Mouse (Mus musculus): ENCODE data around the gene Zbtb48. TPM values are rescaled to one million over a fixed set of nuclear protein-coding genes. Genes with fewer than 3 reads are reported as not detected.

The Zbtb48 gene
- polyA plus RNA-seq, 1 experiment from 2014 or later, result 14.4 TPM

DNA sequence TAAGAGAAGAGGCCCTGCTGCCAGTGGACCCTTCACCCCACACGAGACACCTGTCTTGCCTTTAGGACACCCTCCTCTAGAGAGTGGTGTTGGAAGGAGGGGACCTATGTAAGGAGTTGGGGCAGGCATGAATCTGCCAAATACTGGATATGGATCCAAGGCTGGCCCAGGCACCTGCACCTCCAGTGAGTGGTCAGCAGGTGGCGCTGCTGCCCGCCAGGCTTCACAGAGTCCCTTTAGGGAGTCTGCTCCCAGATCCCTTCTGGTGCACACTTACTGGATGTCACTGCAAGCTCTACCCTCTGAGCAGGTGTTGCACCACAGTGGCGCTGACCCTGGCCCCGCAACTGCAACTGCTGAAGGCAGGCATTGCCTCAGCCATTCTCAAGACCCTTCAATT is 46.1 kb downstream of the Zbtb48 start:
- H3K36me3 ChIP-seq (ENCODE audit: insufficient read depth, low read length), result peaks cover 23% of the 10 kb centered on the region
- 13% methylated on average over 5 of the region's 5 CpGs for WGBS
- ATAC-seq (replicated peaks; ENCODE audit: low FRiP score, low read depth), result peak; percentile 40

DNA sequence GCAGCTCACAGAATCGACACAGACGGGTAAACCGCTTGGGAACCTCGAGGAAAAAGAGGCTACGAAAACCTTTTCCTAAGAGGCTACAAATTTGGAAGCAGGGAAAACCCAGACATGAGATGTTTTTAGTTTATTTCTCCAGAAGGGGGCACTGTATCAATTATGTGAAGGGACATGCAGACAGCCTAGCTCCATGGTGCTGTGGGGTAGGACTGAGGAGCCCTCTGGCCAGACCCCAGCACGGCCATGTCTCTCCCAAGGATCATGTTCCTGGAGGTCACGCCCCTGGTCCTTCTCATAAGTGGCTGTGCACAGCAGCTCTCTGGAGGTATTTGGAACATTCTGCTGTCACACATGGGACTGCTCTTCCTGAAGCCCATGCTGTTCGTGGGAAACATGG is 46.8 kb downstream of the Zbtb48 start:
- Histone ChIP-seq H3K36me3 (ENCODE audit: insufficient read depth, low read length) (peaks cover 23% of the 10 kb centered on the region), H3K4me1 (replicated peaks; ENCODE audit: insufficient read depth, low read length) (peaks cover 4% of the 10 kb centered on the region; the same call in 1 of the 2 replicates), H3K9ac (ENCODE audit: low read depth, low read length) (no peak overlapping the region), H3K27me3 (ENCODE audit: insufficient read depth, low read length) (no peaks in the 10 kb centered on the region), H3K9me3 (replicated peaks; ENCODE audit: low read length) (no peaks in the 10 kb centered on the region), H3K27ac (no peak overlapping the region), H3K4me2 (ENCODE audit: low read length) (no peak overlapping the region), H3K4me3 (replicated peaks; ENCODE audit: low read depth, low read length) (no peak overlapping the region)
- 69% methylated on average over 8 of the region's 8 CpGs for WGBS
- ATAC-seq (replicated peaks; ENCODE audit: low FRiP score, low read depth) (no peak), DNase-seq (ENCODE audit: low spot score) (no peak)
- peak; percentile 46 for TF ChIP-seq CTCF (IDR thresholded peaks at IDR 0.05; ENCODE audit: low read depth)

More for the DNA sequence above, 46.1 kb downstream of the Zbtb48 start:
- DNase-seq (ENCODE audit: low spot score), result peak; percentile 86
- no peak overlapping the region for H3K9ac ChIP-seq (ENCODE audit: low read depth, low read length)
- no peak overlapping the region for H3K4me2 ChIP-seq (ENCODE audit: low read length)
- H3K27me3 ChIP-seq (ENCODE audit: insufficient read depth, low read length), result no peaks in the 10 kb centered on the region
- peak; percentile 98 for TF ChIP-seq CTCF (IDR thresholded peaks at IDR 0.05; ENCODE audit: low read depth)
- no peak overlapping the region for H3K4me3 ChIP-seq (replicated peaks; ENCODE audit: low read depth, low read length)
- H3K4me1 ChIP-seq (replicated peaks; ENCODE audit: insufficient read depth, low read length), result peaks cover 5% of the 10 kb centered on the region; the same call in 1 of the 2 replicates
- no peak overlapping the region for H3K27ac ChIP-seq
- H3K9me3 ChIP-seq (replicated peaks; ENCODE audit: low read length), result no peaks in the 10 kb centered on the region

GRCm38 (mm10) chr4:151977748-151978147 is 49.7 kb downstream of the Zbtb48 start:
- no peak overlapping the region for H3K9ac ChIP-seq (ENCODE audit: low read depth, low read length)
- ATAC-seq (replicated peaks; ENCODE audit: low FRiP score, low read depth) (no peak), DNase-seq (ENCODE audit: low spot score) (peak; percentile 87)
- no peak overlapping the region for H3K4me3 ChIP-seq (replicated peaks; ENCODE audit: low read depth, low read length)
- H3K27me3 ChIP-seq (ENCODE audit: insufficient read depth, low read length), result no peaks in the 10 kb centered on the region
- no peaks in the 10 kb centered on the region for H3K9me3 ChIP-seq (replicated peaks; ENCODE audit: low read length)
- 23% methylated on average over 10 of the region's 10 CpGs for WGBS
- H3K27ac ChIP-seq, result no peak overlapping the region
- no peak overlapping the region for H3K4me2 ChIP-seq (ENCODE audit: low read length)
- H3K4me1 ChIP-seq (replicated peaks; ENCODE audit: insufficient read depth, low read length), result peaks cover 4% of the 10 kb centered on the region; the same call in 1 of the 2 replicates
- peak; percentile 89 for TF ChIP-seq CTCF (IDR thresholded peaks at IDR 0.05; ENCODE audit: low read depth)
- H3K36me3 ChIP-seq (ENCODE audit: insufficient read depth, low read length), result peaks cover 35% of the 10 kb centered on the region

- DNase-seq (ENCODE audit: low spot score), result no peak
- no peak overlapping the region for H3K9ac ChIP-seq (ENCODE audit: low read depth, low read length)
Observed at GRCm38 (mm10) chr4:151975441-151975840, 52.0 kb downstream of the Zbtb48 start.

GRCm38 (mm10) chr4:151972221-151972967 is 55.1 kb downstream of the Zbtb48 start:
- Histone ChIP-seq H3K27ac (no peak overlapping the region), H3K36me3 (ENCODE audit: insufficient read depth, low read length) (peaks cover 27% of the 10 kb centered on the region), H3K4me3 (replicated peaks; ENCODE audit: low read depth, low read length) (no peak overlapping the region), H3K27me3 (ENCODE audit: insufficient read depth, low read length) (no peaks in the 10 kb centered on the region), H3K4me1 (replicated peaks; ENCODE audit: insufficient read depth, low read length) (no peaks in the 10 kb centered on the region), H3K9ac (ENCODE audit: low read depth, low read length) (no peak overlapping the region), H3K4me2 (ENCODE audit: low read length) (no peak overlapping the region), H3K9me3 (replicated peaks; ENCODE audit: low read length) (no peaks in the 10 kb centered on the region)
- no peak for ATAC-seq (replicated peaks; ENCODE audit: low FRiP score, low read depth)
- WGBS, result 65% methylated on average over 10 of the region's 10 CpGs
- peak; percentile 71 for TF ChIP-seq CTCF (IDR thresholded peaks at IDR 0.05; ENCODE audit: low read depth)
- peak; percentile 69 for DNase-seq (ENCODE audit: low spot score)

More at GRCm38 (mm10) chr4:151975441-151975840, 52.0 kb downstream of the Zbtb48 start:
- H3K9me3 ChIP-seq (replicated peaks; ENCODE audit: low read length), result no peaks in the 10 kb centered on the region
- H3K4me3 ChIP-seq (replicated peaks; ENCODE audit: low read depth, low read length), result no peak overlapping the region
- TF ChIP-seq CTCF (IDR thresholded peaks at IDR 0.05; ENCODE audit: low read depth), result peak; percentile 71
- H3K27ac ChIP-seq, result no peak overlapping the region
- ATAC-seq (replicated peaks; ENCODE audit: low FRiP score, low read depth), result no peak
- WGBS, result 96% methylated on average over 3 of the region's 3 CpGs
- H3K36me3 ChIP-seq (ENCODE audit: insufficient read depth, low read length), result peaks cover 38% of the 10 kb centered on the region
- H3K4me2 ChIP-seq (ENCODE audit: low read length), result no peak overlapping the region
- peaks cover 4% of the 10 kb centered on the region; the same call in 1 of the 2 replicates for H3K4me1 ChIP-seq (replicated peaks; ENCODE audit: insufficient read depth, low read length)
- H3K27me3 ChIP-seq (ENCODE audit: insufficient read depth, low read length), result no peaks in the 10 kb centered on the region

Other genes with a start within 250 kb of the Zbtb48 start
- 115 and 124 TPM in 2 replicates for gene Camta1, start 165.8 kb downstream of the Zbtb48 start, polyA plus RNA-seq (2015; fragmentation: Nextera tagmentation; extraction: Ambion mirVana)
- gene Dnajc11, start 94.0 kb downstream of the Zbtb48 start, polyA plus RNA-seq (2015; fragmentation: Nextera tagmentation; extraction: Ambion mirVana), result 48.4 and 56.1 TPM in 2 replicates
- 34.5 and 35.1 TPM in 2 replicates for gene Thap3, start 38.7 kb downstream of the Zbtb48 start, polyA plus RNA-seq (2015; fragmentation: Nextera tagmentation; extraction: Ambion mirVana)
- gene Phf13, start 31.4 kb downstream of the Zbtb48 start, polyA plus RNA-seq (2015; fragmentation: Nextera tagmentation; extraction: Ambion mirVana), result 23.6 and 23.7 TPM in 2 replicates
- 10.7 and 11.2 TPM in 2 replicates for gene Klhl21, start 18.9 kb downstream of the Zbtb48 start, polyA plus RNA-seq (2015; fragmentation: Nextera tagmentation; extraction: Ambion mirVana)
- 0.39 and 0.45 TPM in 2 replicates for gene Tas1r1, start 10.9 kb upstream of the Zbtb48 start, polyA plus RNA-seq (2015; fragmentation: Nextera tagmentation; extraction: Ambion mirVana)
- 20.0 and 20.5 TPM in 2 replicates for gene Nol9, start 11.7 kb upstream of the Zbtb48 start, polyA plus RNA-seq (2015; fragmentation: Nextera tagmentation; extraction: Ambion mirVana)
- 18.3 and 19.3 TPM in 2 replicates for gene Plekhg5, start 44.8 kb upstream of the Zbtb48 start, polyA plus RNA-seq (2015; fragmentation: Nextera tagmentation; extraction: Ambion mirVana)
- gene Tnfrsf25, start 88.3 kb upstream of the Zbtb48 start, polyA plus RNA-seq (2015; fragmentation: Nextera tagmentation; extraction: Ambion mirVana), result 0.68 and 0.83 TPM in 2 replicates
- 32.9 and 35.0 TPM in 2 replicates for gene Espn, start 124.7 kb upstream of the Zbtb48 start, polyA plus RNA-seq (2015; fragmentation: Nextera tagmentation; extraction: Ambion mirVana)
- 0.41 and 0.78 TPM in 2 replicates for gene Hes2, start 131.2 kb upstream of the Zbtb48 start, polyA plus RNA-seq (2015; fragmentation: Nextera tagmentation; extraction: Ambion mirVana)
- gene Acot7, start 150.5 kb upstream of the Zbtb48 start, polyA plus RNA-seq (2015; fragmentation: Nextera tagmentation; extraction: Ambion mirVana), result 56.4 and 63.5 TPM in 2 replicates
- 4.6 and 5.2 TPM in 2 replicates for gene Gpr153, start 246.6 kb upstream of the Zbtb48 start, polyA plus RNA-seq (2015; fragmentation: Nextera tagmentation; extraction: Ambion mirVana)

Measured in kidney, postnatal 0 days (tissue).